Mouse (Mus musculus) lung, postnatal 4 days (tissue): ENCODE results near the gene Efnb2.
A peak's percentile ranks its signal among the peaks of the same experiment; 100 is the strongest.

Experiments
- DNase-seq, 2 experiments: peaks; one replicate each; pipeline ENCODE4 v3.0.0; 2021

The Efnb2 gene

DNA sequence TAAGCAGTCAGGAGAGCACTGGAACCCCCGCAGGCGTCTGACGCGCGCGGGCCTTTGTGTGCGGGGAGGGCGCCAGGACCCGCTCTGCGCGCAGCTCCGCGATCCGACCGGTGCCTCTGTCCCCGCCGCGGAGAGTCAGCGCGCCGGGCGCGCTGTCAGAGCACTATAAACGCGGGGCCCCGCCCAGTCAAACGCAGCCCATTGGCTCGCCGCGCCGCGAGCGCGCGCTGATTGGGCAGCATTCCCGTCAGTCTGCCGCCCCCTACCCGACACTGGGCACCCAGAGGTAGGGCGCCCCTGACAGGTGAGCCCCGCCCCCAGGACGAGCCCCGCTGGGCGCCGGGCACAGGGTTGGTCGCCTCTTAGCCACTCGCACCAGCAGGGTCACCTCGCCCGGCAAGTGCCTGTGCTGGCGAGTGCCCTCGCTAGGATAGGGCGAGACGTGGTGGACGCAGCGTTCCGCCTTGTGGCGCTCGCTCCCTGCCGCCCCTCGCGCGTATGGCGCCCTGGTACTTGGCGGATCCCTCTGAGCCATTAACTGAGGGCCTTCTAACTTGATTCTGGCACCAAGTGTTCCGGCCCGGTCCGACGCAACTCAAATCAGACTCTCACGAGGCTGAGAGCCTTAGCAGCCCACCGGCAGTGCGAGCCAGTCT, at the start of gene Efnb2:
TSS of gene Efnb2 (minus strand) at position 140 of the 656 bp plus-strand sequence.
- peak; percentile 97 for DNase-seq

DNA sequence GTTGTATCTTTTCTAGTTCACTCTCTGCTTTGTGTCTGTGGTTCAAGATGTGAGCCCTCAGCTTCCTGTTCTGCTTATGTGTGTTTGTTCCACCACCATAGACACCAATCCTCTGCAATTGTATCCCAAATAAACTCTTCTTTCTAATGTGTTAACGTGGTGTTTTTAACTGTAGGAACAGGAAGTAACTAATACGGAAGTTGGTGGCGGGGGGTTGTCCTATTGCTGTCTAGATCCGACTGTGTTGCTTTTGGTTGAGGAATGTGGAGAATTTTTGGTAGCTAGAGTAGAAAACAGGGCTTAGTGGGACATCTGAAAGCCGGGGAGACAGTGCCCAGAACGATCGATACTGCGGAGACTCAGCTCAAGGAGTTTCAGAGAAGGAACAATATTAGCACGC, 43.8 kb upstream of the Efnb2 start:
- DNase-seq = no peak

DNA sequence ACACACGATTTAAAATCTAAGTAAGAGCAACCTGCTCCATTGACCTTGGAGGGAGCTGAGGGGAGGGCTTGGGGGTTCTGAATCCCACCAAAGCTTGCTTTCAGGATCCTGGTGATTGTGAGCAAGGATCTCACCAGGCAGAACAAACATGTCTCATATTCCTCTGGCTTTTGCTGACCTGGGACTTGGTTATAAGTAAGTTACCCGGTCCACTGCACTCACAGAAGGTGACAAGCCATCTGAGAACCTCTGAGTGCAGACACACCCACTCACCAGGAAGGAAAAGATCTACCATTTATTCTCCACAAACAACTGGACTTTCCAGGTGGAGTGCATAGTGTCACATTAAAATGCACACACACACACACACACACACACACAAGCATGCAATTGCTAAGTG, 42.6 kb upstream of the Efnb2 start:
- no peak for DNase-seq

DNA sequence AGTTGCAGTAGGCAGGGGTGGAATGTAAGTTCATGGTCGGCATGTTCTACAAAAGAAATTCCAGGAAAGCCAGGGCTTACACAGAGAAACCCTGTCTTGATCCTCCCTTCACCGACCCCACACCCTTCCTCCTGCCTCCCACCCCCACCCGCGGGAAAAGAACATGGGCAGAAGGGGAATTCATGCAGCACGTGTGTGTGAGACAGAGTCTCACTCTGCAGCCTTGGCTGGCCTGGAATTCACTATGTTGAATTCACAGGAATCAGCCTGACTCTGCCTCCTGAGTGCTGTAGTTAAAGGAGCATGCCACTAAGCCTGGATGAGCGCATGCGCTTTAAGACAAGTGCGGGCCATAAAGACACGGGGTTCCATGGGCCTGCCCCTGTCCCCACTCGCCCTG, 39.8 kb upstream of the Efnb2 start:
- no peak for DNase-seq

DNA sequence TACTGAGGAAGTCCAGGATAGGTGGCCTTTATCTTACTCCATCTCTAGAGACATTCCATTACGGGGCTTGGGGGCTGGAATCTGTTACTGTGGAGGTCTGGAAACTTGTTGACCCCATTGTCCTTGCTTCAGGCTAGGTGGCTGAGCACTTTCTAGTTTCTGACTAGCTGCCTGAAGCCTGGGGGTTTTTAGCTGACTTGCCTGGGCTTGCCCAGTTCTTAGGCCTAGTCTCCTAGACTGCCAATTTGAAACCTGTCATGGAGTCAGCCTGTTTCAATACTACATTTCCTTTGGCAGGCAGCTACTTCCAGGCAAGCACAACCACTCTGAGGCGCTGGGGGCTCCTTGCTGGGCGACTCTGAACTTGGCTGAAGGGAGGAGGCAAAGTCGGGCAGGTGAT, 39.2 kb upstream of the Efnb2 start:
- DNase-seq = no peak

DNA sequence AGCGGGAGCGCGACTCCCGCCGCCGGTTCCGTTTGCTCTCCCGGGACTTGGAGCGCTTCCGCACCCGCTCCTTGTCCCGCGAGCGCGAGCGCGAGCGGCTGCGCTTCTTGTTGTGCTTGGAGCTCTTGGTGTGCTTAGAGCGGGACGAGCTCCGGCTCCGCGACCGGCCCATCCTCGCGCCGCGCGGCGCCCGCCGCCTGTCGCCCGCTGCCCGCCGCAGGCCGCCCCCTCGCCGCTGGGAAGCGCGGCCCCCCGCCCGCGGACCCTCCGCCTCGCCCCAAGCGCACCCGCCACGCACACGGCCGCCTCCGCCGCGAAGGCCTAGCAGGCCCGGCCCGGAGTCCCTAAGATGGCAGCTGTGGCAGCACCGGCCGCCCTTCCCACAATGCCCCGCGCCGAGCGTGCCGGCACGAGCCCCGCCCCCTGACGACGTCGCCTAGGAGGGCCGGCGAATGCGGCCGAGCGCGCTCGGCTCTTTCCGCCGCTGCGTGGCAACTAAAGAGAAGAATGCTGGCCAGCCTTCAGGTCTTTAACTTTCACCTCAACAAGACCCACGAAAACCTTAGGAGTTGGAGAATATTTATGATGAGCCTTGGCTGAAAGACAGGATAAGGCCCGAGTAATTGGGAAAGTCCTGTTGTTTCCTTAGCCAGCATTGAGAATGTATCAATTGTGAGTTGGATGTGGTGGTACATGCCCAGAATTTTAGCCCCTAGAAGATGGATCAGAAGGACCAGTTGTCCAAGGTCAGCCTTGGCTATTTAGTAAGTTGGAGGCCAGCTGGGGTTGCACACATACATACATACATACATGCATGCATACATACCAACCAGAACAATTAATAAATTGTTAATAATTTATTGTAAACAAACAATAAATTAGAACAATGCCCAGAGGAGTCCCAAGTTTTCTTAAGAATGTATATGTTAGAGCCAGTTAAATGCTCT, 29.4 kb upstream of the Efnb2 start, which contains the start of gene Arglu1:
TSS of gene Arglu1 (minus strand) at position 376 of the 947 bp plus-strand sequence.
- DNase-seq = peak; percentile 97 to 98

DNA sequence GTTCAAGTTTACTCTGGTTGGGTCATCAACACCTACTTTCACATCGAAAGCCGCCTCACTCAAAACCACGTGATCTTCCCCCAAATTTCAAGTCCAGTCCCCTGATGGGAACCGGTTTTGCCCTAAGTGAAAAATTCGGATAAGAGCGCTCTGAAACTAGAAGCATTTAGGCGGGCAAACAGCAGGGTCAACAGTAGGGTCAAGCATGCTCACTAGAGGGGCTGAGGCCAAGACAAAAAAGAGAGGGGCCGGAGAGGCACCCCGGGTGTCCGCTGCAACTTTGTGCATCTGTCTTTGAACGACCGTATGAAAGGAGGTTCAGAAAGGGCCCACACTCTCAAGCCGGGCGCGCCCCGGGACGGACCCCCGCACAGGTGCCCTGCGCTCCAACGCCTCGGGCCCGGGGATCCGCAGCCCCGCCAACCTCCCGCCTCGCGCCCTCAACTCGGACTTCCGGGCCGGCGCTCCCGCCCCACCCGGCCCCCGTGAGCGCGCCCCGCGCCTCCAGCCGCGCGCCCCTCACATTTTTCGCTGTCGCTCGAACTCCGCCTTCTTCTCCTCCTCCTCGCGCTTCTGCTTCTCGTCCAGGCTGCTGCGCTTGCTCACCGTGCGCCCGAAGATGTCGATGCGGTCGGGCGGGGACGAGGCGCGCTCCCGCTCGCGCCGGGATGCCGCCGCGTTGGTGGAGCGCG, 28.6 kb upstream of the Efnb2 start:
- DNase-seq = peak; percentile 82 to 85

DNA sequence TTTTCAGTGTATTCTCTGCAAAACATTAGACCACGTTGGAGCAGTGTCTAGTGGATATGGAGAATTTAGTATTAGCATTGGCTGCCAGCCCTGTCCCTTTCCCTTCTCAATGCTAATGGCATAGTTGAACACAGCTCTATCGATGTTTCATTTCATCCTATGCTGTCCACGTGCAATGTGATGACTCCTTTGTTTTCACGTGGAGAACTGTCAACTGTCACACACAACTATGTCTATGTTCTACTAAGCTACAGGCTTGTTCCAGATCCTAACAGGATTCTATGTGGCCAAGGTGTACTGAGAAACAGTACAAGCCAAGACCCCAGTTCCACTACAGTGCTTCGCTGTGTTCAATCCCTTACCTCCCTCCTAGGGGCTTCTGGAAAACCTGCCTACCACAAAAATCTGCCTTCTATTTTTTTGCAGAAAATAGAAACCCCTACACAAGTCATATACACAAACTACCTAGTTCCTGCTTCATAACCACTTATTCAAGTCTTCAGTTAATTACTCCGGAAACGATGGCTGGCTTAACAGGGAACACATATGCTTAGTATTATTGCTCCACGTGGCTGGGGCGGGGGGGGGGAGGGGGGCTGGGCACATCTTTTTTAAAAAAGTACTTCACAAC, 27.9 kb upstream of the Efnb2 start:
- no peak for DNase-seq

DNA sequence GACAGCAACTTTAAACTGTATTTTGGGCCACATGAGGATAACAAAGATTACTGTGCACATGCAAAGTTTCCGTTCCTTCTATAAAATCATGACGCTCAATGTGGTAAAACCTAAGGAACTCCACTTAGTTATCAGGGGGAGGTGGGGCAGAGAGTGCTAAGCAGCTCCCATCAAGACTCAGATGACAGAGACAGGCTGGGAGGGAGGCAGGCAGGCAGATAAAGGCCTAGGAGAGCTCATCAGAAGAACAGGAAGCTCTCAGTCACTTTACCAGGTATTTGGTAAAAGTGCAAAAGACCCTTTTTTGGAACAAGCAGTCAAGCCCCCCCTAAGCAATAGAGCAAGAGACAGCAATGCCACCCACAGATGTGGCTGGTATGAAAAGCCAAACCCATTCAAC, 24.5 kb upstream of the Efnb2 start:
- DNase-seq = no peak

DNA sequence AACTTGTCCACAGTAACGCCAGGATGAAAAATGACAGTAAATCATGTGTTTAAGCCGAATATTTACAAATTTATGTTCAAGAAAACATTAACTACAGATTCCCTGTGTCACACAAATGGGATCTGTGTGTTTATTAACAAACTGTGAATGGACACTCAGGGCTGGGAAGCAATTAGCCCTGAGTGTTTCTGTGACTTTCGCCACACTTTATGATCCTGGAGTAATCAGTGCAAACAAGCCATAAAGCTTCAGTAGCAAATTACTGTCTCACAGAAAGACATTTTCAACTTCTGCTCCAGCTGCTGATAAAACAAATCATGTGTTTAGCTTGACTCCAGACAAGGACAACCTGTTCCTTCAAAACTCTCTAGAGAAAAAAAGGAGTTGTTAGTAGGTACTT, 21.7 kb upstream of the Efnb2 start:
- DNase-seq = no peak

DNA sequence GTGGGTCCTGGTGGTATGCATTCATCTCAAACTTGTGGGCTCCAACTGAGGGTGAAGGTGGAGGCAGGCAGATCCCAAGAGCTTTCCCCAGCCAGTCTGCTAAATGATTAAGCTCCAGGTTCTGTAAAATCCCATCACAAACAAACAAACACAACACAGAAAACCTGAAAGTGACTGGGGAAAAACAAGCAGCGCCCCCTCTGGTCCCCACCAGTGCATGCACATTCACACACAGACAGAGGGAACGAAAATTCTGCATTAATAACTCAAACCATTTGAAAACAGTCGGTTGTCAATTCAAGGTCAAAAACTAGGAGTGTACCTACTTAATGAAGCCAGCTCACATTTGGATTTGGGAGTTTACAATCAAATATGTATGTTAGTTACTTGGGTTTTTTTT, 17.2 kb upstream of the Efnb2 start:
- DNase-seq = no peak

DNA sequence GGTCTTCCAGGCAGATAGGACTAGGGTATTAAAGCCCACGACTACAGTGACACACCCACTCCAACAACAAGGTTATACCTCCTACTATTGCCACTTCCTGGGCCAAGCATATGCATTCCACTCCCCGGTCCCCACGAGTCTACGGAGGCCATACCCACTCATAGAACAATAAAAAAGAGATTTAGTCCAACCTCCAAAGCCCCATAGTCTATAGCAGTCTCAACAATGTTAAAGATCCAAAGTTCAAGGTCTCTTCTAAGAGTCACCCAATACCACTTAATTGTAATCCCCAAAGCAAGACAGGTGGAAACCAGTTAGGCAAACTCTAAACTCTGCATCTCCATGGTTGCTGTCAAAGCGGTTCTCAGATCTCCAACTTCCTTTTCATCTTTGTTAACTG, 13.8 kb upstream of the Efnb2 start:
- no peak for DNase-seq

DNA sequence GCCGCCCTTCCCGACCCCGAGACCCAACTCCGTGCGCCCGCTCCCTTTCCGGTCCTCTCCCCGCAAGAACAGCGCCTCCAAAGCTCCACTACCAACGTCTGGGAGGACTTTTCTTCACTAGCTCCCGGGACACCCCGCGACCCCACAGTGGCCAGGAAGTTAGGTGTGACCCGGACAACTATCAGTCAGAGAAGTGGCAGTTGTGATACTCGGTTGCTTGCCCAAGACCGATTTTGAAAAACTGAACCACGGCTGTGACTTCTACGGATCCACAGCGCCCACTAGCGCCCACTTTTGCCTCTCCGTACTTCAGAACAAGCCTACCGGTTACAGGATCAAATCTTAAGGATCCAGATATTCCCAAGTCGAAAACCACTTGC, 707 bp upstream of the Efnb2 start:
- DNase-seq = peak; percentile 89 to 92

DNA sequence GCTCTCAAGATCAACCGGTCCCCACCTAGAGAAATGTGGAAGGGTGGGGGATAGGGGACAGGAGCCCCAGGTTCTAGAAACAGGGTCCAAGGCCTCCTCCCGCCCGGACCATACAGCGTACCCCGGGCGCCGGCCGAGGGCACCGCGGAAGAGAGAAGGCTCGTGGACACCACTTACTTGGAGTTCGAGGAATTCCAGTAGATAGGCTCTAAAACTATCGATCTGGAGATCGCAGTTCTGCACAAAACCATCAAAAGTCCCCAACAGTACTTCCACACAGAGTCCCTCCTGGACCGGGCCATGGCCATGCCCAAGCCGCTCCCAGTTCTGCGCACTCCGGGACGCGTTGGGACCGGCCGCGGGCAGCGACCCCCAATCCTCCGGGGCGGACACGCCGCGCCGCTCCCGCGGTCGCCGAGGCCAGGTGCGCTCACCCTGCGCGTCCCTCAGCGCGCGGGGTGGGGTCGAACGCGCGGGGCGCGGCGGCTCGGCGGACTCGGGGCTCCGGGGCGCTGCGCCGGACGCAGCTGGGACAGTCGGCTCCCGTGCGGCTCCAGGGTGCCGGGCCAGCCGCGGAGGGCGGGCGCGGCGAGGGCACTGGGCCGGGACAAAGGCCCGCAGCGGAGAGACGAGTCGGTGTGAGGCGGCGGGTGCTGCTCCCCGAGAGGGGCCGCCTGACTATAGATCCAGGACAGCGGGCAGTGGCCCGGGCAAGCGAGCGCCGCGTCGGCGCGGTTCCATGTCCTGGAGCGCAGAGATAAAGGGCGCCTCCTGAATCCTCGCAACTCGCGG, 539 bp downstream of the Efnb2 start:
- DNase-seq = peak; percentile 46 to 70

DNA sequence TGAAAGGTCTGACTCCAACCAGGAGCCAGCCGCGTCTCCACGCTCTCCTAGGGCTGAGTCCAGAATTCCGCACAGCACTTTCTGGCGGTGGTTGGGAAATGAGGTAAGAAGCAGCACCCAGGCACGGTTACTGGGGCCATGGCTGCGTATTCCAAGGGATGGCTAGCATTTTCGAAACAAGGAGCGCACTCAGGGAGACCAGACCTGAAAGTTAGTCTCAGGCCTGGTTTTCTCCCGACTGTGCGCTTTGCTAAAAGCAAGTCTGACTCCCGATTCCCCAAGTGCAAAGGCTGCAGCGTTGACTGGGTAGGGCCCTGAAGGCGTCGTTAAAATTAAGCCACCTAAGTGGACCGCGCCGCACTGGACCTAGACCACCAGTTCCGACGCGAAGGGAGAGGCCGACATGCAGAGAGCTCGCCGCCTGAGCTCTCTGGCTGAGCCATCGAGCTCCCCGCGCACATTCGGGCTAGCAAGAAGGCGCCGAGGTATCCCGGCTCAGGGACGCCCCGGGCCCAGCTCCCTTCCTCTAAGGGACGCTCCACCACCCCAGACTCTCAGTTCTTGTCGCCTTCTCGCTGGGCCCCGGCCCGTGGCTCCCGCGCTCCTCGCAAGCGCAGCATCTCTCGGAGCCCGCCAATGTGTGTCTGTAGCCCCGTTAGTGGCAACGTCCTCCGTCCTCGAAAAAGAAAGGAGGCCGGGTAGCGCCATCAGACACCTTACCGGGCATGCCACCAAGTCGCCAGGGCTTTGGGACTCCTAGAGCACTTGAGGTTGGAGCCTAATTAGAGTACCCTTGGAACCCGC, 1.3 kb downstream of the Efnb2 start:
- peak; percentile 52 for DNase-seq

DNA sequence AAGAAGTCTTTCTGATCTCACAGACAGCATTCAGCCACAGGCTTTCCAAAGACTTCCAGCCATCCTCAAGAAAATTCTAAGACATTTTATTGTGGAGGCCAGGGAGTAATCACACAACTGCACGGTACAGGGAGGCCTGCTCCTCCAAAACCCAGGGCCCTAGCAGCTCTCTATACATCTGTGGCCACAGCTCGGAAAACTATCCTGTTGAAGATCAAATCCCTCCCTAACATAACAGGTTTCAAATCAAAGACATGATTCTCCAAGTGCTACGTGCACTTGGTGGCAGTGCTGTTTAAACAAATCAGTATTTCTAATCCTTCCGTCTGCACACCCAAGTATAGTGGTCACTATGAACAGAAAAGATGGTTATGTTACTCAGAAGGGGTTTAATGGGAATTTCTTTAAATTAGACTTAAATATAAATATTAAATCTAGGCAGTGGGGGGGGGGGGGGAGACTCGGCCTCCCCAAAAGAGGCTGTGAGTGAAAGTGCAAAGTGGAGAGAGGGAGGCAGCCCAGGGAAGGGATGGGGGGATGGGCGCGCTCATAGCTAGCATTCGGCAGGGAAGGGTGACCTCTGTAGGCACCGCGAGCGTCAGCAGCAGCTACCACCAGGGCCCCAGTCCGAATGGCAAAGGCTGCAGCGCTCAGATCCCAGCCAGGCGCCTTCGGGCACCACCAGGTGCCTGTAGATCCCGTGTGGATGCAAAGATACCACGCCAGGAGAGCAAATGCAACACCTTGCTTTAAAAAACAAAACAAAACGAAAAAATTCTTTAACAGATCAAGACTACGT, 2.4 kb downstream of the Efnb2 start:
- DNase-seq = peak; percentile 89 to 91

DNA sequence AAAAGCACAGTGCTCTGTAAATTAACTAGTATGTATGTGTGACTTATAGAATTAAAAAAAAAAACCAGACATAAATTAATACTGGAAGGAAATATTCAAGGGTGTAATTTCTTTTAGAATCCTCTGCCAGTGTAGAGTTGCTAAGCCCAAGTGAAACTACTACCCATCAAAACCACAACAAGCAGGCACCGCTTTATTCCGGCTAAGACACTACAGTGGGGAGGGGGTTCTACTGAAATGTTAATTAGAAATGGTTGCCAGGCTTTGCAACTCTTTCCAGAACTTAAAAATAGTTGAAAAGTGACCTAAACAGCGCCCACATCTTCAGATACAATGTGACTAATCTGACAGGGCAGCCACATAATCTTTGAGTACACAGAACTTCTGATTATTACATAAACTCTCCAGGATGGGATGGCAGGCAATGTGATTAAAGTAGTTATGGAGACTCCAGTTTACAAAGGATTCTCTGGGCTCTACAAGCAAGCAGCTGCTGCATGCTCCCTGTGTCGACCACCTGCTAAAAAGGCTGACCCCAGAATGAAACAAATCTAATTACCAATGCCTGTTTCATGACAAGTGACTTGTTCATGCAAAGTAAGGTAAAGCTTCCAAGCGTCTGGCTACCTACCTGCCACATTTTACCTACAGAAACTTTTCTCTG, 3.2 kb downstream of the Efnb2 start:
- no peak for DNase-seq

DNA sequence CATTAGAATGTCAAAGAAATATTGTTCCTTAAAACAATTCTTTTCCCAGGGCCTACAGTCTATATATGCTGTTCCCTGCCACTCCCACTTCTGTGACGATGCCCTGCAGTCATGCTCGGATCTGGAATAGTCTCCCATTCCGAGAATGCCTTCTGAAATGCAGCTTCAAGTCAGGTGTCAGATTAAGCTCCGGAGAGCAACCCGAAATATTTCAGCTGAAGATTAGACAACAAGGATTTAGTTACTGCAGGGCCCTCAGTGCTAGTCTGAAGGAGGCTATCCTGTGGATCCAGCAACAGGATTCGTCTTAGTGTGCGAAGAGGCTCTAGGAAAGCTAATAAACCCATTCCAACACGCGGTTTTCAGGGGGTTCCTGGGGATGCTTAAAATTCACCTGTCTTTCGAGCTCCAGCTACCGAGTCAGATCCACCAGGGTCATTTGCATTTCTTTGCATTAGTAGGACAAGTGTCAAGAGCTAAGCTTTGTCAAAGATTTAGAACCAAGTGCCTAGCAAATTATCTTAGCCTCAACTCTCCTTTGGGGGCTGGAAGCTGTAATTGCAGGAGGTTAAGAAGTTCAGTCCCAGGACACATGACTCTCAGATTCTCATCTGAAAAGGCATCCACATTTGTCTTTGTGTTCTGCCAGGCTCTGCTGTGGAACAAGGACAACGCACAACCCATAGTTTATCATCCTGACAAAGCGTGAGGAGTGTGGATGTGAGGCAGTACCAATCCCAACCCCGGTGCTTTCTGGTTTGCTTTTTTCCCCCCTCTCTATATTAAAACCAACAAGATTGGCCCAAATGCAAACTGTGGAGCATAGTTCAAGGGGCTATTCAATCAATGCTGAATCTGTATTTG, 4.2 kb downstream of the Efnb2 start:
- DNase-seq = peak in 1 of 2 experiments; percentile 5
